Comparison of ENCODE assay signal across 13 mouse cellular contexts in the genomic region with DNA sequence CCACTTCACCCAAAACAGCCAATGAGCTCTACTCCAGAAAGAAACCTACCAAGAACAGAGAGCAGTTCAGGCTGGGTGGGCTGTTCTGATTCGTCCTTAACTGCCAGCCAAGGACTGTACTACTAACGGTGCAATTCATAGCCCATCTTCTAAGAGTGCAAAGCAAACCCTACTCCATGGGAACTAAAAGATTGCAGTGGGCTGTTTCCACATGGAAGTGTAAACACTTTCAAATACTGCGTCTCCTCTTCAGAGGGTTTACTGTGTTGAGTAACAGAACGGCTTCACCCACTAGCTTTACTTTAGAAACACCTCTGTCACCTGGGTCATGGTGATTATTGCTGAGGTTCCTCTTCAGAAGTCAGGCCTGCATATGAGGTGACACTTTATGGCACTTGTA.
"Had no signal": no experiment of that assay in that cellular context is flagged by ENCODE, and none has a peak within 500 bp of the region (broad histone marks: within the 10 kb centered on the region; RNA-seq: fewer than 3 reads in every experiment).

No protein-coding gene starts in this region.

- ATAC-seq: liver, embryonic 12.5 days; midbrain, embryonic 13.5 days; midbrain, embryonic 15.5 days had no signal

- H3K9me3 ChIP-seq: liver, embryonic 12.5 days; lung, embryonic 15.5 days; midbrain, embryonic 13.5 days; midbrain, embryonic 15.5 days; neural tube, embryonic 12.5 days; stomach, embryonic 15.5 days had no signal

- H3K27me3 ChIP-seq: lung, embryonic 15.5 days; neural tube, embryonic 12.5 days; stomach, embryonic 15.5 days had no signal

- H3K36me3 ChIP-seq: liver, embryonic 12.5 days; lung, embryonic 15.5 days; midbrain, embryonic 13.5 days; midbrain, embryonic 15.5 days; neural tube, embryonic 12.5 days; stomach, embryonic 15.5 days had no signal

- H3K27ac ChIP-seq: liver, embryonic 12.5 days; liver, embryonic 14.5 days; lung, embryonic 15.5 days; midbrain, embryonic 13.5 days; midbrain, embryonic 15.5 days; neural tube, embryonic 12.5 days; stomach, embryonic 15.5 days; stomach, postnatal 0 days had no signal

- DNase-seq: lung, postnatal 10 days; right cerebral cortex, postnatal 14 days; thymus, adult 2 months; thymus, postnatal 25 days; thymus, postnatal 4 days had no signal

- H3K4me3 ChIP-seq: liver, embryonic 12.5 days; lung, embryonic 15.5 days; midbrain, embryonic 13.5 days; midbrain, embryonic 15.5 days; neural tube, embryonic 12.5 days; stomach, embryonic 15.5 days had no signal

- H3K4me1 ChIP-seq: stomach, embryonic 15.5 days had no signal
